Mouse (Mus musculus) fibroblast of lung, adult 2 months (primary cell): ENCODE data around the gene Pak3.
A peak's percentile ranks its signal among the peaks of the same experiment; 100 is the strongest.
"Not testable (repeated sequence)": the region's sequence is repeated elsewhere in the genome, so short reads cannot be mapped to it uniquely, and the experiment has no call there.

Experiments used
- DNase-seq: peaks from one replicate; pipeline ENCODE4 v3.0.0-alpha.2; 2011; ENCODE audit warnings: low read depth

Gene Pak3

DNA sequence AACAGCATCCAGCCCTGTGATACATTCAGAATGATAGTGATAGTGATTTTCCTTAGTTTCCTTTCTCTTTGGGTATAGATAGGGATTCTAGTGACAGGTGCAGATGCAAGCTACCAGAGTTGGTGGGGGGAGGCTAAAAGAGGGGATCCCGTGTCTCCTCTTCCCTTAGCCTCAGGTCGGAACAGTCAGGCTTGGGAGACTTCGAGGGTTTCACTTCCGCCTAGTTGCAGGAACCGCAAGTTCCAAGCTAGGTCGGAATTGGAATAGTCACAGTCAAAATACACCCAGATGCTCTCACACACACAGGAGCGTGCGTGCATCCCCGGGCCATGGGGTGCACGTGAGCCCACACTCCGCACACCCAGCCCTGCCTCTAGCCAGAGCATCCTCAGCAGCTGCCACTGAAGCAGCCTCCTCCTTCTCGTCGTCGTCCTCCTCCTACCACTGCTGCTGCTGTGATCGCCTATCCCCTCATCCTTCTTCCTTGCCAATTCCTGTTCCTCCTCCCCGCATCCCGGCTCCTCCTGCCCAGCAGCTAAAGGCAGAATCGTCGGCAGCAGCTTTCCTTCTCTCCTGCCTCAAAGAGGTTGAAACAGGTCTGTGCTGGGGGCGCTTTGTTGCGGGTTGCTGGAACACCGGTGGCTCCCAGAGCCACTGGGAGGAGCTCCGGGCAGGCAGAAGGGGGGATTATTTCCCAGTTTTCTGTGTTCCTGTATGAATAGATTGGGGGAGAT, at the start of gene Pak3:
TSS of gene Pak3 (plus strand) at position 424 of the 734 bp plus-strand sequence.
- DNase-seq: no peak

GRCm38 (mm10) chrX:143482866-143483265, 35.5 kb upstream of the Pak3 start:
- peak; percentile 100 for DNase-seq

- peak; percentile 80 for DNase-seq
Measured at GRCm38 (mm10) chrX:143501053-143501695, 17.2 kb upstream of the Pak3 start.

- DNase-seq: peak; percentile 36
Measured at GRCm38 (mm10) chrX:143501776-143502365, 16.5 kb upstream of the Pak3 start.

GRCm38 (mm10) chrX:143518917-143519316, 526 bp downstream of the Pak3 start:
- no peak for DNase-seq

- DNase-seq: not testable (repeated sequence)
Measured at GRCm38 (mm10) chrX:143519454-143519853, 1.1 kb downstream of the Pak3 start.

DNA sequence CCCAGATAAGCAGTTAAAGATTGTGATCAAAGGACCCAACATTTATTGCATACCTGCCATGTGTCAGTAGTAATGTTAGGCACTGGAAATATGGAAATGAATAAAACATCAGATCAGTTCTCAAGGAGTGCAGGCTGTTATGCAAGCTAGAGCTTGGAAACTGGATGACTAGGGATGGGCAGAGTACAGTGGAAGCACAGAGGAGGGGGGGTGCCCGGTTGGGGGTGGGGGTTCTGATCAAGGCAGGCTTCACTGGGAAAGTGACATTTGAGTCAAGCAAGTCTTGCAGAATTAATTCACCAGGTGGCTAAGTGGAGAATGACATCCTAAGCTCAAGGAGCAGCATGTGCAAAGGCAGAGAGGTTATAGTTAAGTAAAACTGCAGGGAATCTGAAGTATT, 1.8 kb downstream of the Pak3 start:
- DNase-seq: no peak

- DNase-seq: no peak
Measured at GRCm38 (mm10) chrX:143532331-143532730, 13.9 kb downstream of the Pak3 start.

- no peak for DNase-seq
Measured at GRCm38 (mm10) chrX:143533574-143533973, 15.2 kb downstream of the Pak3 start.

- no peak for DNase-seq
Measured at GRCm38 (mm10) chrX:143542756-143543155, 24.4 kb downstream of the Pak3 start.

DNA sequence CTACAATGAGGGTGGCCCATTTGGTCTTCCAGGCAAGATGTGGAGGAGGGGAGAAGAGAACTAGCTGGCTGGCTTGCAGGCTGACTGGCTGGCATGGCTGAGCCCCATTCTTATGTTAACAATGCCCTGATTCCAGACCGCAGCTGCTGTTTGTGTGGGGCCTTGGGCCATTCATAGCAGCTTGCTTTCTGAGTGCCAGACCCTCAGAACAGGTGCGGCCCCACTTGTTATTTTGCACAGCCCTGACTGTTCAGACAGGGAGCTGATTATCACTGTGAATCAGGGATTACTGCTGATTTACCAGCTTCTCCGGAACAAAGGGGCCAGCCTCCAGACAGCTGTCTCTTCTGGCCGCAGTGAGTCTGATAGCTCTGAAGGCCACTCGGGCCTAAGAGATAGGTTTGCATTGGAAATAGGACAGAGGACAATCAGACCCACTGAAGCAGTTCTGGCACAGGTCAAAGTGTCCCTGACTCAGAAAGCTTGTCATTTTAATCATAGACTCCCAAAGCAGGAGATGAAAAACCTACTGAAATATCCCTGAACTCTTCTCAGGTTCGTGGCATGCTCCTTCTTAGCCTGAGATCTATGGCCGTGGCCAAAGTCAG, 24.9 kb downstream of the Pak3 start:
- no peak for DNase-seq

GRCm38 (mm10) chrX:143573691-143574090, 55.3 kb downstream of the Pak3 start:
- DNase-seq: no peak

- DNase-seq: no peak
Measured at GRCm38 (mm10) chrX:143579925-143580324, 61.5 kb downstream of the Pak3 start.

DNA sequence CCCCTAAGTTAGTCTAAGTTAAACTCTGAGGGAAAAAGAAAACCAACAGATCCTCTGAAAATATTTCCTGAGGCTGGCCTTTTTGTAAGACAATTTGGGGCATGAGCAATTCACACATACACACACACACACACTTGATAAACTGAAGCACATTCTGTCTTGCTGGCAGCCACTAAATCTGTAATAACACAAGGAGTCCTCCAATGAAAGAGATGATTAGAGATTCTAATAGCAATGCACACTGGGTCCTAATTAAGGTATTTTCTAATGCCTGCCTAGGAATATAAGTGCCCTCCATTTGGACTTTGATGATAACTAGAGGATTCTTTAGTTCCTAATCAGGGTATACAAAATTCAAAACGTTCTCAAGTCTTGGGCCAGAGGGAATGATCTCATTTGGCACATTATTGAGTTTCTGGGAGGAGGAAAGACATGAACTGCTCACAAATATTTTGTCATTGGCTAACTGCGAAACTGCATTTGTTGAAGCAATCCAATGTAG, 62.1 kb downstream of the Pak3 start:
- DNase-seq: no peak

GRCm38 (mm10) chrX:143606877-143607449, 88.6 kb downstream of the Pak3 start:
- DNase-seq: no peak

DNA sequence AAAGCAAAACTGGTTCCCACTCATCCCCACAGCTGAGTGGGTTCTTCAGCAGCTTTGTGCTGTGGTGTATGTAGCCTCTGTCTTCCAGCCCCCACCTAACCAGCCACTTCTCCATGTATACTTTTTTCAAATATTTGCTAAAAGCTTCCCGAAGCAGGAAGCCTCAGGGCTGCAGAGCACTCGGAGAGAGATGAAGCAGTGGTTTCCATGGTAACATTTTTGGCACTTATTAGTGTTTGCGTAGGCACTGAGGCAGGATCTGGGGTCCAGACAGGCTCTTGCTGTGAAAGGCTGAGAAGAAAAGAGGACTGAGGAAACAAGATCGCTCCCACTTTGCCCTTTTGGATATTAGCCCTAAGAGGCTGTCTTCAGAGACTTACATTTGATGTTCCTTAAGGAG, 100.3 kb downstream of the Pak3 start:
- no peak for DNase-seq

- DNase-seq: no peak
Measured at GRCm38 (mm10) chrX:143627767-143628166, 109.4 kb downstream of the Pak3 start.

DNA sequence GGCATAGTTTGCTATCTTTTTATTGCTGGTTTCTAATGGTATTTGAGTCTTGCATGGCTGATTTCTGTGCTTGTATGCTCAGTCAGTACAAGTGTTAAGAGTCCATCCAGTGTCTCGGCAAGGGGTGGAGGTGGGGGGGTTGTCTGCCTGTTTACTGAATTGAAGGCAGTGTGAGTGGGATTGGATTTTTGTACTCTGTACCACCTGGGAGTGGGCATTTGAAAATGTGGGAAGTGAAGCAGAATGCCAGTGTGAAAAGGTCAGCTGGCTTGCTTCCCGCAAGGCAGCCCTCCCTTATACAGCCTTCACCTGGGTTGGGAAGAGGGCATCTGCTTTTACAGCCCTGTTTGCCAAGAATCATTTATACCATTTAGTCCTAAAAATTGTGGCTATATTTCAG, 125.5 kb downstream of the Pak3 start:
- DNase-seq: no peak

DNA sequence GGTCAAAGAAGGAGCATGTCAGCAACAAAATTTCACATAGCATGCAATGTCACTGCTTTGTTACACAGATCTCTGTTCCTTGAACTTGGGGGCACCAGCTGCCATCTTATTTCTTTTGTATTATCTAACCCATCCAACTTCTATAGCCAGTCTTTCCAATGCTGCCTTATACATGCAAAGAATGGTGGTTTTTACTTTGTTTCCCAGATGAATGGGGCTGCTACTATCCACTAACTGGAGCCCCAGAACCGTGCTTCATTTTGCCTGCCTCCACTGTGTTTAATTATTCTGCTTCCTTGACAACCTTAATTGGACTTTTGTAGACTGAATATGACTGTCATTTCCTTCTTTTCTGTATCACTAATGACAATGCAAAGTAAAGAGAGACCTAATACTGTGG, 126.4 kb downstream of the Pak3 start:
- DNase-seq: no peak

GRCm38 (mm10) chrX:143654308-143655176, 136.2 kb downstream of the Pak3 start:
- DNase-seq: no peak

DNA sequence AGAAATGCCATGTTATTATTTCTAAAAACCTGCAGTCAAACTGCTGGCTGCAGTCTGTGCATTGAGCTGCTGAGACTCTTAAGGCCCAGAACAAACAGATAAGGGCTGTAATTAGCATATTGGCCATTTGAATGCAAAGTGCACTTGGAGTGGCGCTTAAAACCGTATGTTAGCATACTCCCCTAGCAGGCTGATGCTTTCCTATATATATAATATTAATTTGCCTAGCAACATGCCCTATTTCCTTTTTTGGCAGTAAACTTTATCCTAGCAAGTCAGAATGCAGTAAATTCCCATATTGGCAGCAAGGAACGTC, 136.7 kb downstream of the Pak3 start:
- DNase-seq: no peak
